Mouse (Mus musculus): Measurements from ENCODE around the gene Cby1. TPM values are rescaled to one million over a fixed set of nuclear protein-coding genes. Genes with fewer than 3 reads are reported as not detected.

Cby1 gene
- polyA plus RNA-seq, 1 experiment from 2014 or later, result 48.0 TPM

DNA sequence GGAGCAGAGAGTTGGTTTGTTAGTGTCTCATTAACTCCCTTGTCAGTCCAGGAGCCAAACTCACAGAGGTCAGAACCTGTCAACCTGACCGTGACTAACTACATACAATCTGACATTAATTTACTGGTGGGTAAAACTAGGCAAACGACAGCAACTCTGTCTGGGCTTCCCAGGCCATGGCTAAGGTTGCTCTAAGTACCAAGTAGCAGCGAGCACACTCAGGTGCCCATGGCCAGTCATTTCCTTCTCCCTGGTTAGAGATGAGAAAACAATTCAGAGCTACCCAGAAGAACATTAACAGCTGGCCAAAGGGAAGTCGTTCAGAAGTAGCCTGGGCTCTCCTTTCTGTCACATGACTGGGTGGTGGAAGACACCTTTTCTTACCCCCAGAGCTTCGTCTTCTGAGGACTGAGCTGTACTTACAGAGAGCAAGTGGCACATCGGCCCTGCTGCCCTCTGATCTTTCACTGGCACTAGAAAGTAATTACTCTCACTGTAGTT lies 26.2 kb downstream of the Cby1 start:
- Histone ChIP-seq H3K4me1 (ENCODE audit: control insufficient read depth, insufficient read depth, low read length) (peaks cover 41% of the 10 kb centered on the region), H3K27ac (ENCODE audit: low read length) (peak overlapping the region; percentile 40; the same call in 1 of the 2 replicates), H3K4me3 (replicated peaks; ENCODE audit: low read length) (peak overlapping the region; percentile 94), H3K27me3 (ENCODE audit: control insufficient read depth, insufficient read depth, low read length) (no peaks in the 10 kb centered on the region), H3K4me2 (ENCODE audit: low read depth, low read length) (peak overlapping the region; percentile 80), H3K9ac (ENCODE audit: low read length) (peak overlapping the region; percentile 97), H3K36me3 (ENCODE audit: control insufficient read depth, insufficient read depth, low read length) (no peaks in the 10 kb centered on the region), H3K9me3 (replicated peaks; ENCODE audit: control insufficient read depth, low read length) (no peaks in the 10 kb centered on the region)
- 19% methylated on average over 6 of the region's 6 CpGs for WGBS
- ATAC-seq (ENCODE audit: insufficient read depth, low FRiP score), result no peak

DNA sequence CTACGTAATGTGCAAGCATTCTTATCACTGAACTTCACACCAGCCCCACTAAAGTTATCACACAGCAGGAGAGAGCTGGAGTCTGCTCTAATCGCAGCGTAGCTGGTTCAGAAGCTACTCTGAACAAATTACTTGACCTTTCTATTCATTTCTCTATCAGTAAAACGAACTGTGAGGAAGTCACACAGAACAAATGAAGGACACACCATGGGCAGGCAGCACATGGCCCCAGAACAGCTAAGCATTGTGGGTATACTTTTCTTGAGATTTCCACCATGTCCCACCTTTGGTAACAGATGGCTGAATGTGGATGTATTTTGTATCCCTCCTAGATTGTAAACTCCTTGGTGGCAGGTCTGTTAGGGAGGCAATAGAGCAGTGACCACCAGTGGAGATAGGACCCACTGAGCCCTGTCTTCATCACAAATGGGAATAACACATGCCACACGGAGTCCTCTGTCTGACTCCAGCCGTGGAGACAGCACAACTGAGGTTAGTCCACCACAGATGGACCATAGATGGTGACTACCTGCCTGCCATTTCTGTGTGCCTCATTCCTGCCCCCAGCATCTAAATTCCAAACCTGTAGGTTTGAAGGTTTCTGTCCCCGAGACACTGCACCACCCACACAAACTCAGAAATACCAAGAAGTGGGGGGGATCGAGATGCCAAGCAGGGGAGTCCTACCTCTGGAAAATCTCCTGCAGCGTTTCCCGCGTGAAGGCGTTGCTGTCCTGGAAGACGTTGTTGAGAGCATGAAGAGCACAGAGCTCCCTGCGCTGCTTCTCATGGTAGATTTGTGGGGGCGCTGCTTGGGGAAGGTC lies 27.3 kb downstream of the Cby1 start:
- H3K27ac ChIP-seq (ENCODE audit: low read length), result peak overlapping the region; percentile 52; the same call in 1 of the 2 replicates
- peaks cover 41% of the 10 kb centered on the region for H3K4me1 ChIP-seq (ENCODE audit: control insufficient read depth, insufficient read depth, low read length)
- H3K36me3 ChIP-seq (ENCODE audit: control insufficient read depth, insufficient read depth, low read length), result no peaks in the 10 kb centered on the region
- peak overlapping the region; percentile 97 for H3K9ac ChIP-seq (ENCODE audit: low read length)
- no peaks in the 10 kb centered on the region for H3K27me3 ChIP-seq (ENCODE audit: control insufficient read depth, insufficient read depth, low read length)
- 8% methylated on average over 15 of the region's 15 CpGs for WGBS
- ATAC-seq (ENCODE audit: insufficient read depth, low FRiP score), result no peak
- no peaks in the 10 kb centered on the region for H3K9me3 ChIP-seq (replicated peaks; ENCODE audit: control insufficient read depth, low read length)
- peak overlapping the region; percentile 94 for H3K4me3 ChIP-seq (replicated peaks; ENCODE audit: low read length)
- peak overlapping the region; percentile 80 for H3K4me2 ChIP-seq (ENCODE audit: low read depth, low read length)

DNA sequence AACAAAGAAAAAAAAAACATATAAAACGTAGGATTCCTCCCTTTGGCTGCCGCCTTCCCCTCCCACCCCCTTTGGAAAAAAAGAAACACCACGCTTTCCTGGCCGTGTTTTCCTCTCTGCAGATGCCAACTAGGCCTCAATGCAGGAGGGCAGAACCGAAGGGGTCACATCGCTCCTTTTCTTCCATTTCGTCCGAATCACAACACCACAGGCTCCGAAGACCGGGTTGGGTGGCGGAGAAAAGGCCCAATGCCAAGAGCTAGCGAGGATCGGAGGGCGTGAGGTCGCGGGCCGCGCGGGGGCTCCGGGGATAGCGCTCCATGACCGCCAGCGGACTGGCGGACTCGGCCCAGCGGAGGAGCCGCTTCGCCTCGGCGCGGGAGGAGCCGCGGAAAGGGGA lies 28.2 kb downstream of the Cby1 start:
- H3K4me1 ChIP-seq (ENCODE audit: control insufficient read depth, insufficient read depth, low read length), result peaks cover 48% of the 10 kb centered on the region
- no peaks in the 10 kb centered on the region for H3K9me3 ChIP-seq (replicated peaks; ENCODE audit: control insufficient read depth, low read length)
- ATAC-seq (ENCODE audit: insufficient read depth, low FRiP score), result no peak
- H3K27me3 ChIP-seq (ENCODE audit: control insufficient read depth, insufficient read depth, low read length), result no peaks in the 10 kb centered on the region
- H3K27ac ChIP-seq (ENCODE audit: low read length), result peak overlapping the region; percentile 98
- under 1% methylated on average over 29 of the region's 33 CpGs for WGBS
- peak overlapping the region; percentile 80 for H3K4me2 ChIP-seq (ENCODE audit: low read depth, low read length)
- peak overlapping the region; percentile 97 for H3K9ac ChIP-seq (ENCODE audit: low read length)
- no peaks in the 10 kb centered on the region for H3K36me3 ChIP-seq (ENCODE audit: control insufficient read depth, insufficient read depth, low read length)
- H3K4me3 ChIP-seq (replicated peaks; ENCODE audit: low read length), result peak overlapping the region; percentile 94

DNA sequence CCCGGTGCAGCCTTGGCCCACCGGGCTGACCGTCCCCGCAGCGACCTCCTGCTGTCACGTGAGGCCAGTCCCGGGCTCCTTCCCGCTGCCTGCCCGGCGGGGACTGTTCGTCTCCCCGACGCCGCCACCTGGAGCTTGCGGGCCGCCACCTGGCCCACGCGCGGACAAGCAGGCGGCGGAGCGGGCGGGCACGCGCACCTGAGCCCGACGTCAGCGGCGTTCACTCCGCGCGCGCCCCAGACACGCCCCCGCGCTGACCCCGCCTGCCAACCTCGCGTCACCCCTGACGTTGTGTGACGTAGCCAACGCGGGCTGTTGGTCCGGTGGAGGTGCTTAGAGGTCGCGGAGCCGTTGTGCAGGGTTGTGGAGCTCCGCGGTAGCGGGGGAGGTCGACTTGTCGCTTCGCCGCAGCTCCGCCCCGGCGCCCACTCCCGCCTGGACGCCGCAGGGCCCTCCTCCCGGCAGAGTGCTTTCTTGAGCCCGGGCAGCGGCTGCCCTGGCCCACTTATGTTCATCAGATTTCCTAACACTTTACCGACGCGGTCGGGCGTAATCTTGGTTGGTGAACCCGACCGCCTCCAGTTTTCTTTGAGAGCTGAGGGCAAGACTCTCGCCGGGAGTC lies 28.8 kb downstream of the Cby1 start, which contains the start of gene Josd1:
Gene Josd1 (minus strand): TSS at position 274 of the 622 bp plus-strand sequence.
- peak within 1 kb of the TSS; percentile 97 for H3K9ac ChIP-seq (ENCODE audit: low read length)
- H3K27me3 ChIP-seq (ENCODE audit: control insufficient read depth, insufficient read depth, low read length), result no peaks in the 10 kb centered on the region
- H3K27ac ChIP-seq (ENCODE audit: low read length), result peak within 1 kb of the TSS; percentile 98
- peaks cover 51% of the 10 kb centered on the region for H3K4me1 ChIP-seq (ENCODE audit: control insufficient read depth, insufficient read depth, low read length)
- under 1% methylated on average over 72 of the region's 72 CpGs for WGBS
- ATAC-seq (ENCODE audit: insufficient read depth, low FRiP score), result peak; percentile 77
- H3K4me3 ChIP-seq (replicated peaks; ENCODE audit: low read length), result peak within 1 kb of the TSS; percentile 94
- H3K4me2 ChIP-seq (ENCODE audit: low read depth, low read length), result peak within 1 kb of the TSS; percentile 80
- H3K36me3 ChIP-seq (ENCODE audit: control insufficient read depth, insufficient read depth, low read length), result no peaks in the 10 kb centered on the region
- no peaks in the 10 kb centered on the region for H3K9me3 ChIP-seq (replicated peaks; ENCODE audit: control insufficient read depth, low read length)

DNA sequence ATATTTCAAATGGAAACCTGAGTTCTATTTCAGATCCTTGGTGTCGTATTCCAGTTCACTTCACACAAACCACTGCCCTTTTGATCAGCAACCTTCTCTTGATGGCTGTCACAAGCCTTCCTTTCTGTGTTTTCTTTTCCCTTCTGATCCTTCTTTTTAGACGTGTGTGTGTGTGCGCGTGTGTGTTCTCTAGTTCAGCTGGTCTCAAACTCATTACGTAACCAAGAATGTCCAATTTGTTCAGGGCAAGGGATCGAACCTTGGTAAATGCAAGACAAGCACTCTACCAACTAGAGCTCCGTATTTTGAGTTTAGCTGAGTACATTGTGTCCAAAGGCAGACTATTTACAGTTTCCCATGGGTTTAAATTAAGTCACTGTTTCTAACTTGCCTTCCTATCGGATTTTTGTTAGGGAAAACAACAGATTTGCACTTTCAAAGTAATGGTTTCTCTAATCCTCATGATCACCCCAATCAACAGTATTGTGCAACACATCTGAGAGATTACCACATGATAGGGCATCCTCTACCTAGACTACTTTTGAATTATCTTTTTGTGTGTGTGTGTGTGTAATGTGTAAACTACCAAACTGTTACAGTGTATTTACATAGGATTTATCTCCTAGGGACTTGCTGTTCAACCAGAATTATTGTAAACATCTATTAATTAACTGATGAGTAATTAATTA lies 29.4 kb downstream of the Cby1 start:
- Histone ChIP-seq H3K27me3 (ENCODE audit: control insufficient read depth, insufficient read depth, low read length) (no peaks in the 10 kb centered on the region), H3K27ac (ENCODE audit: low read length) (peak overlapping the region; percentile 98), H3K9ac (ENCODE audit: low read length) (peak overlapping the region; percentile 97), H3K4me2 (ENCODE audit: low read depth, low read length) (peak overlapping the region; percentile 80), H3K9me3 (replicated peaks; ENCODE audit: control insufficient read depth, low read length) (no peaks in the 10 kb centered on the region), H3K4me1 (ENCODE audit: control insufficient read depth, insufficient read depth, low read length) (peaks cover 46% of the 10 kb centered on the region), H3K36me3 (ENCODE audit: control insufficient read depth, insufficient read depth, low read length) (no peaks in the 10 kb centered on the region), H3K4me3 (replicated peaks; ENCODE audit: low read length) (peak overlapping the region; percentile 94)
- ATAC-seq (ENCODE audit: insufficient read depth, low FRiP score), result no peak
- 5% methylated on average over 8 of the region's 8 CpGs for WGBS

DNA sequence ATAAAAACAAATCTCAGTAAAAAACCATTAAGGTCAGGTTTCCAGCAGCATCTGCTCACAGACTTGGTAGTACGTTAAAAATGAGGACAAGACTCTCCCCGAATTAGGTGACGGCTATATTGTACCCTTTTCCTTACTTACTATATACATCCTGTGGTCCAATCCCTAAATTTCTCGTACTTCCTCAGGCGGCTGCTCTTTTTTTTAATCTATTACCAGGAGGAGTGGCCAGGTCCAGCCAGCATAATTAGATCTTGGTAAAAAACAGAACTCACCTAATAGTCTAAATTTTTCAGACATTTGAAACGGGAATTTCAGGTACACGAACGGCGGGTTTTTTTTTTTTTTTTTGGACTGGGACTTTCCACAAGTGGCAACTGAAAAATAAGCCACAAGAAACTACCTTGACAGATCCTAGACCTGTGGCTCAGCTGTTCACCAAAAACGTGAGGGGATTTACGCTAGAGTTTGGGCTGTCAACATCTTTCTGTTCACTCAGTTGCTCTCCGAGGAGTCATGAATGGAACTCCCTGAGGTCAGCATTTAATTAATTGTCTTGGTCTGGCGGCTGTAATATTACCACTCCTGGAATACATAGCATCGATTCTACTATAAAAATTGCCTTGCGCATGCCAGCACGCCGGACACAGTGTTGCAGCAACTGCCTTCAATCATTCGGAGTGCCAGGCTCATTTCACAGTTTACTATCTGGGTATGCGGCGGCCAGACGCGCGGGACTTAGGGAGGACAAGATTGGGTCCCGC lies 30.8 kb downstream of the Cby1 start:
- WGBS, result 10% methylated on average over 24 of the region's 24 CpGs
- Histone ChIP-seq H3K4me2 (ENCODE audit: low read depth, low read length) (peak overlapping the region; percentile 66), H3K36me3 (ENCODE audit: control insufficient read depth, insufficient read depth, low read length) (no peaks in the 10 kb centered on the region), H3K9me3 (replicated peaks; ENCODE audit: control insufficient read depth, low read length) (no peaks in the 10 kb centered on the region), H3K4me3 (replicated peaks; ENCODE audit: low read length) (peak overlapping the region; percentile 87), H3K9ac (ENCODE audit: low read length) (peak overlapping the region; percentile 54), H3K27me3 (ENCODE audit: control insufficient read depth, insufficient read depth, low read length) (no peaks in the 10 kb centered on the region), H3K27ac (ENCODE audit: low read length) (0 out of 2 replicates have a peak overlapping the region, but pooled peaks have one; percentile 48), H3K4me1 (ENCODE audit: control insufficient read depth, insufficient read depth, low read length) (peaks cover 32% of the 10 kb centered on the region)
- ATAC-seq (ENCODE audit: insufficient read depth, low FRiP score), result no peak

DNA sequence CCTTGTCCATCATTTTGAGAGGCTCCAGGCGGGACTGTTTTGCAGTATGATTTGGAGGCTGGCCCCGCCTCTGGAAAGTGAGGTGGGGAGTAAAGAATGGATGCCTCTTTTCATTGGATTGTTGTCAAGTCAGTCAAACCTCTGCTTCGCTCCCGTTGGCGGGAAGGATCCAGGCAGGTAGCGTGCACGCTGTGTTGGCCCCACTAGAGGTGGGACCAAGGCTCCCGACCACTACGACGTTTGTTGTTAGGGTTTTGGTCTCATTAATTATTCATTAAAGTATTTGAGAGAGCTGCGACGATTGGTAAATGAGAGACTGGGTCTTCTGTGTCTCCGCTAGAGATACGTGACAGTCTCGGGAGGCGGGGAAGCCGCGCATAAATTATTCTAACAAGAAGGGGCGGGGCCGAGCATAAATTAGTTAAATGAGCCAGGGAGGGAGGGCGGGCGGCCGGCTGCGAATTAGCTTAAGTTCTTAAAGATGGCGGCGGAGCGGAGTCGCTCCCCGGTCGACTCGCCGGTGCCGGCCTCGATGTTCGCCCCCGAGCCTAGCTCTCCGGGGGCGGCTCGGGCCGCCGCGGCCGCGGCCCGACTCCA lies 31.5 kb downstream of the Cby1 start, which contains the start of gene Gtpbp1:
Gene Gtpbp1 (plus strand): TSS at position 420 of the 597 bp plus-strand sequence.
- Histone ChIP-seq H3K27ac (ENCODE audit: low read length) (peak within 1 kb of the TSS; percentile 71), H3K27me3 (ENCODE audit: control insufficient read depth, insufficient read depth, low read length) (no peaks in the 10 kb centered on the region), H3K4me1 (ENCODE audit: control insufficient read depth, insufficient read depth, low read length) (peaks cover 25% of the 10 kb centered on the region), H3K4me2 (ENCODE audit: low read depth, low read length) (peak within 1 kb of the TSS; percentile 97), H3K9me3 (replicated peaks; ENCODE audit: control insufficient read depth, low read length) (no peaks in the 10 kb centered on the region), H3K4me3 (replicated peaks; ENCODE audit: low read length) (peak within 1 kb of the TSS; percentile 87), H3K9ac (ENCODE audit: low read length) (peak within 1 kb of the TSS; percentile 92), H3K36me3 (ENCODE audit: control insufficient read depth, insufficient read depth, low read length) (no peaks in the 10 kb centered on the region)
- ATAC-seq (ENCODE audit: insufficient read depth, low FRiP score), result peak; percentile 95
- 1% methylated on average over 45 of the region's 45 CpGs for WGBS

DNA sequence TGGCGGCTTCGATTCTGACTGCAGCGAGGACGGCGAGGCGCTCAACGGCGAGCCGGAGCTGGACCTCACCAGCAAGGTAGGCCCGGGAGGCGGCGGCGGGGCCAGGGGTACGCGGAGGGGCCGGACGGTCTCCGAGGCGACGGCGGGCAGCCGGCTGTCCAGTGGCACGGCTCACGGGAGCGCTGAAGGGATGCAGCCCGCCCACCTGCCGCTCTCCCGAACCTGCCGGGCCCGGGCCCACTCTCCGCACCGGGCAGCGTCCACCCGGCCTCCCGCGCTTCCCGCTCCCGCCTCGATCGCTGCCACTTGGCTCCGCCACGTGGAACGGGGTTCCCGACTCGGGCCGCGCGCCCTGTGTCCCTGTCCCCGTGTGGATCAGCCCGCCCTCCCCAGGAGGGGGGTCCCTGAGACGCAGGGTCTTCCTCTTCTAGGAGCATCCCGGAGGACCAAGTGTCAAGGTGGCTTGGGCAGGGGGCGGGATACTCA lies 32.1 kb downstream of the Cby1 start:
- H3K4me3 ChIP-seq (replicated peaks; ENCODE audit: low read length), result peak overlapping the region; percentile 87
- no peaks in the 10 kb centered on the region for H3K9me3 ChIP-seq (replicated peaks; ENCODE audit: control insufficient read depth, low read length)
- peak overlapping the region; percentile 97 for H3K4me2 ChIP-seq (ENCODE audit: low read depth, low read length)
- no peaks in the 10 kb centered on the region for H3K36me3 ChIP-seq (ENCODE audit: control insufficient read depth, insufficient read depth, low read length)
- WGBS, result under 1% methylated on average over 53 of the region's 53 CpGs
- H3K27me3 ChIP-seq (ENCODE audit: control insufficient read depth, insufficient read depth, low read length), result no peaks in the 10 kb centered on the region
- peak; percentile 1; the same call in 1 of the 2 replicates for ATAC-seq (ENCODE audit: insufficient read depth, low FRiP score)
- H3K9ac ChIP-seq (ENCODE audit: low read length), result peak overlapping the region; percentile 92
- peak overlapping the region; percentile 71 for H3K27ac ChIP-seq (ENCODE audit: low read length)
- H3K4me1 ChIP-seq (ENCODE audit: control insufficient read depth, insufficient read depth, low read length), result peaks cover 19% of the 10 kb centered on the region
